Mouse (Mus musculus) gastrocnemius, adult 18-20 months (tissue): ENCODE data around the gene Hivep1. TPM values are rescaled to one million over a fixed set of nuclear protein-coding genes. Genes with fewer than 3 reads are reported as not detected.

Experiments used
- DNase-seq: peaks from one replicate; pipeline ENCODE4 v3.0.0; 2021; ENCODE audit warnings: low spot score
- total RNA-seq, 2 experiments: library from RNA; stranded (reverse); gene quantifications; 2 replicates each; pipeline ENCODE4 v1.2.3; 2021

The Hivep1 gene
- total RNA-seq, 2 experiments from 2014 or later, result 13.0 to 14.9 TPM

GRCm38 (mm10) chr13:42075546-42075945 is 23.7 kb downstream of the Hivep1 start:
- DNase-seq, result no peak

- DNase-seq, result no peak
Observed at GRCm38 (mm10) chr13:42076751-42077302, 25.0 kb downstream of the Hivep1 start.

GRCm38 (mm10) chr13:42077629-42078028 is 25.8 kb downstream of the Hivep1 start:
- DNase-seq, result no peak

- no peak for DNase-seq
Observed at GRCm38 (mm10) chr13:42080131-42080916, 28.5 kb downstream of the Hivep1 start.

GRCm38 (mm10) chr13:42088339-42088738 is 36.5 kb downstream of the Hivep1 start:
- DNase-seq, result no peak

DNA sequence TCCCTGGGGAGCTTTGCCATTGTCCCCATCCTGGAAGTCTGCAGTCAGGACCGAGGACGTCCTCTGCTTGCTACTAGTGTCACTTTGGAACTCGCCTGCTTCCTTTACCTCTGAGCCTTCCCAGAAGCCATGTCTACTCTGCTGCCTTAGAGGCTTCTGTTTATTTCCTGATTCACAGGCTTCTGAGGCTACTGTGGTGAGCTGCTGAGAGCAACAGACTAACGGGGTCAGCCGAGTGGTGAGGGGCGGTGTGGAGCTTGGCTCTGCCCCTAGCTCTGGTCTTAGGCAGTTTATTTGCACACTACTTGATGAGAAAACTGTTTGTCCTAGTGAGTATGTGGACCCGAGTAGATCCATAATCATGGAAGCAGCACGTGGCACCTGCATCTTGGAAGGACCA is 37.2 kb downstream of the Hivep1 start:
- no peak for DNase-seq

- no peak for DNase-seq
Observed at GRCm38 (mm10) chr13:42090751-42091150, 38.9 kb downstream of the Hivep1 start.

- DNase-seq, result no peak
Observed at GRCm38 (mm10) chr13:42092392-42093139, 40.7 kb downstream of the Hivep1 start.

DNA sequence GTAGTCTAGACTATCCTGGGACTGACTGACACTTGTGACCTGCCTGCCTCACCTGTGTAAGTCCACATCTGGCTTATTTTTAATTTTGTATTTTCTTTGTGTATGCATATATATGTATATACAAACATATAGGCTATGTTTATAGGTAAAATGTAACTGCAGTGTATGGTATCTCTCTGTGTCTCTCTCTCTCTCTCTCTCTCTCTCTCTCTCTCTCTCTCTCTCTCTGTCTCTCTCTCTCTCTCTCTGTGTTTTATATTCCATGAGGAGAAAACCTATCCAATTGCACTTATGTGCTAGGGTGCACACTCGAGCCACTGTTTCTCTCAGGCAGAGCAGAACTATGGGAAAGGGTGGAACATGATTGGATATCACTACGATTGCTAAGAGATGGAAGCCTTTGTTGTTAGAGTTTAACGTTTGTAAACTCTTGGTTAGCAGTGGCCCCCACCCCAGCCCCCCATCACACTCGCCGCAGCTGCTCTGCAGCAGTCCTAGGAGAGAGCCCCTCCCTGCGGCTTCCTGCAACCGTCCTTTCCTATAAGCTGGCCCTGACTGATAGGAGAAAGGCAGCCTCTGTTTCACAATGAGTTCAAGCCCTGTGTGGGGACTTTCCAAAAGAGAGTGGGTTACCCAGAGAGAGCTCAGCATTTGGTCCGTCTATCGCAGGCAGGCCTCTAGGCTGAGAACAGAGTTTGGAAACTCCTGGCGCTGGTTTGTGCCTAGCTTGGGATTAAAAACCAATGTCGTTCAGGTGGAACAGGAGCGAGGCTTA is 41.6 kb downstream of the Hivep1 start:
- DNase-seq, result no peak

- DNase-seq, result no peak
Observed at GRCm38 (mm10) chr13:42095826-42096515, 44.1 kb downstream of the Hivep1 start.

DNA sequence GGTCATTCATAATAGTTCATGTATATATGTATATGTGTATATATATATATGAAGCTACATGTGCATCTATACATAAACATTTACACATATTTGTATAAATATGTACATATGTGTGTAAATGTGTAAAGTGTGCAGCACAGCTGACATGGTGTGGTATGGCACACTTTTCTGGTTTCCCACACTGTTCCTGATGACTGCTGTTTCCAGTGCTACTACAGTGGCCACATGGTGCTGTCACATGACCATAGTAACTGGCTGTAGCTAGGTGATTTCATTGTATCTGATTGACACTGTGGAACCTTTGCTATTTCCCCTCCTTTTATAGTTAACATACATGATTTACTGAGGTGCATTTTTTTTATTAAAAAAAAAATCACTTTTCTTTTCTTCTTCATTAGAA is 45.3 kb downstream of the Hivep1 start:
- DNase-seq, result no peak

- DNase-seq, result no peak
Observed at GRCm38 (mm10) chr13:42098522-42098921, 46.7 kb downstream of the Hivep1 start.

- DNase-seq, result no peak
Observed at GRCm38 (mm10) chr13:42099523-42099922, 47.7 kb downstream of the Hivep1 start.

DNA sequence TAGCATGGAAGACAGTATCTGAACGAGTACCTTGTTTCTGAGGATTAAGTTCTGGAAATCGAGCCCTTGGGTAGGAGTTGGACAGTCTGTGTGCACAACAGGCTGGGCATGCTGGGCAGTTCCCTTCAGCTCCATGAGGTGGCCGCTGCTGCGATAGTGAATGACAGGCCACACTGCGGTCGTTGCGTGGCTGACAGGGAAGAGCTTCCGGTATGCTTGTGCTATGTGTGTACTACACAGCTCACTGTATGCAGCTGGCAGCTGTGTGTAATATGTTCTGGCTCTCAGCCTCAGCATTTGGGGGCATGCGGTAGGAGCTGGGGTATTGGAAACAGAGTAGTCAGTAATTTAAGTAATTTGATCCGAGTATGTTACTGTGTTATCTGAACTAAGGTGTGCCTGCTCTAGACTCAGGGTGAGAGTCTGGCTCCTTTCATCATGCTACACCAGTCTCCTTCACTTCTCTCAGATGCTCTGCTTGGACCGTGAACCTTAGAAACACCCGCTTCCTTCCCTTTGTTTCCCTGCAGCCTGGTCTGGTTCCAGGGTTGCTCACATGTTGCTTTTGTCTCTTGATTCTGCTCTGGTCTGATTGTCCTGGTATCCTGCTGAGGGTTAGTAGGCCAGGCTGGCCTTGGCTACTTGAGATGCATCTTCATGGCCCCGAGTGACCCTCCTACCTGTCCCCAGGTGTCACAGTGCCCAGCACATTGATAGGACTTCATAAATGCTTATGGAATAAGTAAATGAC is 49.8 kb downstream of the Hivep1 start:
- DNase-seq, result no peak

DNA sequence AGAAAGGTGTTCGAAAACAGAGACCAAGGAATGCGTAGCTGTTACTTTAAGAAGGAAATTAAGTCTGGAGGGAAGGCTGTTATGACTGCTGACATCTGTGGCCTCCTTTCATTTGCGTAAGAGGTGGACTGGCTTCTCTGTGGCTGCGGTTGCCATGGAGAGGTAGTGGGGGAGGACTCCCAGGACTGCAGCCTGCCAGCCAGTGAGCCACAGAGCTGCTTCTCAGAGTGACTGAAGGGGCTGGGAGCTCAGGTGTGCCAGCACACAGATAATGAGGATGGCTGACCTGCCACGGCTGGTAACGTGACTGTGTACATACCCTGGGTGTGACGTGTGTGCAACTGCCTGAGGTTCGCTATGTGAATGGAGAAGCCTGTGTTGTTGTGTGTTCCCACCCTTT is 51.2 kb downstream of the Hivep1 start:
- peak; percentile 67 for DNase-seq

DNA sequence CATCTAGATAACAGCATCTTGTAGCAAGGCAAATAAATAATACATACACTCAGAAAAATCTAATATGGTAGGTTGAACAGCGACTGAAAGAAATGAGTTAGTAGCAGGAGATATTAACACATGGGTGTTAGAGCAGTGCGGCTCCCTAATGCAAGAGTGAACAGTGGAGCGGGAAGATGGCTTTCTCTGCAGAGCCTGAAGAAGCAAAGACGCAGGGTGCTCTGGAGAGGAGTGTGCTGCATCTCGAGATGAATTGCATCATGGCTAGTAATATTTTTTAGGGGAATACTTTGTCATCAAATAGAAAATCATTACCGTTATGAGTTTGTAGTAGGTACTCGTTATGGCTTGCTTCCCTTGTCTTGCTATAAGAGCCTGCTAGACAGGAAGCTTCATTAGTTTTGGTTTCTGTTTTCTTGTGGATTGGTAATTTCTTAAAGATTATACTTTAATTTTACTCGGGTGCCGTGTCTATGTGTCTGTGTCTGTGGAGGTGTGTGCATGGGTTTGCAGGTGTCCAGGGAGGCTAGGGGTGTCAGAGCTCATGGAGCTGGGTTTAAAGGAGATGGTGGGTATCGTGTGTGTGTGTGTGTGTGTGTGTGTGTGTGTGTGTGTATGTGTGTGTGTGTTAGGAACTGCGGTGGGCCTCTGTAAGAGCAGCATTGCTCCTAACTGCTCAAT is 51.8 kb downstream of the Hivep1 start:
- DNase-seq, result no peak

GRCm38 (mm10) chr13:42104371-42104770 is 52.5 kb downstream of the Hivep1 start:
- no peak for DNase-seq

DNA sequence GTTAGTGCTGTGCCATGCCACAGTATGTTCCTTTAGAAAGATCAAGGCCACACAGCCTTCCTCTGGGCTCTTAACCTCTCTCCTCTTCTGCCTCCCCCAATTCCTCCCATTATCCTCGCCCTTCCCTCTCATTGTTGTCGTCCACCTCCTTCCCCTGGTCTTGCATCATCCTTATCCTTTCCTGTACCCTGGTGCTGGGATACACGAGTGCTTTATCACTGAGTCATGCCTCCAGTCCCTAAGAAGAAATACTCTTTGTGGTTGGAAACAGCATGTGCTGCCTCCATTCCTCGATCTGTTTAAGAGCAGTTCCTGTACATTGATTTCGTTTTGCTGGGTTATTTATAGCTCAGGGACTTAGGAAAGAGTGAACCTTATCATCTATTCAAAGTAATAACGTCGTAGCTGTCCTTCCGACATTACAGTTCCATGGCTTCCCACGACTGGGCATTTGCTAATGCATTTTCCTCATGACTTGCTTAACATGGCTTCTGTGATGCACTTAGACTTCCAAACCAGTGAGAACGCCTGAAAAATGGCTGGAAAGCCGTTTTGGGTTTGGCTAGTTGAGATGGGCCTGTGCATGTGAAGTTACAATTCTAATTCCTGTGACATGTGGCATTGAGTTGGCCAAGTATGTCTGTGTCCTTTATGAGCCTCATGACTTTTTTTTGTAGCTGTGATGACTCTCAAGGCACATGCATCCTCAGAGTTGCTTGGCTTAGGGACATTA is 56.8 kb downstream of the Hivep1 start:
- DNase-seq, result no peak

DNA sequence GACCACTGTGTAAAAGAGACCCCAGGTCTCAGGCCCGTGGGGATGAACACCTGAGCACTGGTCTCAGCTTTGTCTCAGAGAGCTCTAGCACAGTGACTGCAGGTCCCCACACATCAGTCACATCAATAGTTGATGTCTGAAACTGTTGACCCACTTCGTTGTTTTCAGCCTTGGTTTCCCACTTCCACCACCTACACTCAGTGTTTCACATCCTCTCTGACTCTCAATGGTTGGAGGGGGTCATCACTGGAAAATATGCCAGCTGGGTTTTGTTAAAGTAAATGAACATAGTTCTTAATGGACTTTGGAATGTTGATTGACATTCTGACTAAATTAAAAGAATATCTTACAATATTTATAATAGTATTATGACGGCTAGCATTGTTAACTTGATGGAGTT is 58.6 kb downstream of the Hivep1 start:
- no peak for DNase-seq
